Comparison of ENCODE assay signal across 10 mouse cellular contexts in genomic region chr17:71684103-71684608, GRCm38 (mm10). TPM values are rescaled to one million over a fixed set of nuclear protein-coding genes. Genes with fewer than 3 reads are reported as not detected.
DNase-seq lines count a peak whose midpoint lies in the region; ATAC-seq and TF ChIP-seq lines count a peak whose summit lies in the region.
"Had no signal": no experiment of that assay in that cellular context is flagged by ENCODE, and none has a peak within 500 bp of the region (broad histone marks: within the 10 kb centered on the region; RNA-seq: fewer than 3 reads in every experiment).

No protein-coding gene starts in this region.

- no peak for TF ChIP-seq CTCF in forebrain, postnatal 0 days (IDR thresholded peaks at IDR 0.05; ENCODE audit: low read depth)

- no peaks in the 10 kb centered on the region for H3K27me3 ChIP-seq in forebrain, embryonic 13.5 days
- H3K27me3 ChIP-seq in forebrain, postnatal 0 days (ENCODE audit: insufficient read depth, low read length): no peaks in the 10 kb centered on the region
- no peaks in the 10 kb centered on the region for H3K27me3 ChIP-seq in lung, embryonic 16.5 days (ENCODE audit: control insufficient read depth, insufficient read depth, low read depth, low read length)
- no peaks in the 10 kb centered on the region for H3K27me3 ChIP-seq in stomach, embryonic 15.5 days (replicated peaks)
- H3K27me3 ChIP-seq: hindbrain, embryonic 13.5 days had no signal

- no peak overlapping the region for H3K4me3 ChIP-seq in forebrain, embryonic 13.5 days
- H3K4me3 ChIP-seq in forebrain, postnatal 0 days (ENCODE audit: low read depth, low read length): no peak overlapping the region
- H3K4me3 ChIP-seq in lung, embryonic 16.5 days (ENCODE audit: low read length): no peak overlapping the region
- H3K4me3 ChIP-seq in stomach, embryonic 15.5 days (replicated peaks): no peak overlapping the region
- H3K4me3 ChIP-seq: hindbrain, embryonic 13.5 days; left cerebral cortex, adult 2 months had no signal

- no peak overlapping the region for H3K27ac ChIP-seq in forebrain, embryonic 13.5 days
- no peak overlapping the region for H3K27ac ChIP-seq in forebrain, postnatal 0 days (ENCODE audit: low read depth, low read length)
- H3K27ac ChIP-seq in lung, embryonic 16.5 days (ENCODE audit: low read length): no peak overlapping the region
- H3K27ac ChIP-seq in stomach, embryonic 15.5 days: peak overlapping the region; percentile 57
- H3K27ac ChIP-seq: hindbrain, embryonic 13.5 days; left cerebral cortex, adult 2 months had no signal

- H3K9me3 ChIP-seq in forebrain, embryonic 13.5 days (replicated peaks): no peaks in the 10 kb centered on the region; the same call in 1 of the 2 replicates
- H3K9me3 ChIP-seq in forebrain, postnatal 0 days (ENCODE audit: low read length): no peaks in the 10 kb centered on the region
- H3K9me3 ChIP-seq in lung, embryonic 16.5 days (ENCODE audit: control insufficient read depth, low read length): no peaks in the 10 kb centered on the region
- H3K9me3 ChIP-seq in stomach, embryonic 15.5 days: no peaks in the 10 kb centered on the region

- no peak for DNase-seq in forebrain, postnatal 0 days
- peak; percentile 61 for DNase-seq in retina, postnatal 1 day
- DNase-seq in retina, embryonic 14.5 days (ENCODE audit: low spot score): no peak
- no peak for DNase-seq in testis, postnatal 14 days (ENCODE audit: low spot score)
- DNase-seq in thymus, postnatal 4 days: no peak

- no peak overlapping the region for H3K9ac ChIP-seq in forebrain, embryonic 13.5 days
- no peak overlapping the region for H3K9ac ChIP-seq in forebrain, postnatal 0 days
- no peak overlapping the region for H3K9ac ChIP-seq in lung, embryonic 16.5 days (ENCODE audit: low read length)
- H3K9ac ChIP-seq in stomach, embryonic 15.5 days: no peak overlapping the region
- H3K9ac ChIP-seq: hindbrain, embryonic 13.5 days had no signal

- peaks cover 7% of the 10 kb centered on the region for H3K4me1 ChIP-seq in forebrain, embryonic 13.5 days
- H3K4me1 ChIP-seq in forebrain, postnatal 0 days (ENCODE audit: insufficient read depth): no peaks in the 10 kb centered on the region
- H3K4me1 ChIP-seq in lung, embryonic 16.5 days (replicated peaks; ENCODE audit: control insufficient read depth, insufficient read depth, low read length): no peaks in the 10 kb centered on the region
- H3K4me1 ChIP-seq in stomach, embryonic 15.5 days: no peaks in the 10 kb centered on the region

- no peaks in the 10 kb centered on the region for H3K36me3 ChIP-seq in forebrain, embryonic 13.5 days (ENCODE audit: poor library complexity, severe bottlenecking)
- no peaks in the 10 kb centered on the region for H3K36me3 ChIP-seq in forebrain, postnatal 0 days (ENCODE audit: insufficient read depth)
- no peaks in the 10 kb centered on the region for H3K36me3 ChIP-seq in lung, embryonic 16.5 days (ENCODE audit: control insufficient read depth, insufficient read depth, low read length)
- no peaks in the 10 kb centered on the region for H3K36me3 ChIP-seq in stomach, embryonic 15.5 days
- H3K36me3 ChIP-seq: hindbrain, embryonic 13.5 days had no signal

- WGBS in forebrain, embryonic 13.5 days: 43% methylated on average over 5 of the region's 5 CpGs
- 22% methylated on average over 5 of the region's 5 CpGs for WGBS in forebrain, postnatal 0 days
- WGBS in lung, embryonic 16.5 days: 34% methylated on average over 5 of the region's 5 CpGs
- WGBS in stomach, embryonic 15.5 days: 39% methylated on average over 5 of the region's 5 CpGs

- no peak overlapping the region for H3K4me2 ChIP-seq in forebrain, embryonic 13.5 days
- H3K4me2 ChIP-seq in forebrain, postnatal 0 days (ENCODE audit: low read depth): no peak overlapping the region
- H3K4me2 ChIP-seq in lung, embryonic 16.5 days (ENCODE audit: low read depth, low read length): no peak overlapping the region
- no peak overlapping the region for H3K4me2 ChIP-seq in stomach, embryonic 15.5 days
- H3K4me2 ChIP-seq: hindbrain, embryonic 13.5 days had no signal

- ATAC-seq in forebrain, embryonic 13.5 days: peak; percentile 21; the same call in 1 of the 2 replicates
- no peak for ATAC-seq in forebrain, postnatal 0 days
- ATAC-seq in lung, embryonic 16.5 days (ENCODE audit: low read depth): peak; percentile 53
- ATAC-seq in stomach, embryonic 15.5 days (ENCODE audit: insufficient read depth, low FRiP score, low read depth): peak; percentile 51

RNA-seq across cellular contexts. Expression of gene Togaram2, which starts 11.1 kb away (rescaled TPM):
- polyA plus RNA-seq in forebrain, embryonic 13.5 days (2015; fragmentation: Nextera tagmentation; extraction: Ambion mirVana): 0.22 and 0.52 TPM in 2 replicates
- 1.6 and 4.0 TPM in 2 replicates for total RNA-seq in forebrain, postnatal 0 days (2014; rRNA removed)
- 0.96 and 1.3 TPM in 2 replicates for polyA plus RNA-seq in forebrain, postnatal 0 days (2015; fragmentation: Nextera tagmentation; extraction: Ambion mirVana)
- polyA plus RNA-seq in lung, embryonic 16.5 days (2015; fragmentation: Nextera tagmentation; extraction: Ambion mirVana): 3.4 and 4.1 TPM in 2 replicates
- 0.39 and 0.40 TPM in 2 replicates for polyA plus RNA-seq in stomach, embryonic 15.5 days (2015; fragmentation: Nextera tagmentation; extraction: Ambion mirVana)
